Comparison of ENCODE assay signal across 8 mouse cellular contexts in the genomic region with DNA sequence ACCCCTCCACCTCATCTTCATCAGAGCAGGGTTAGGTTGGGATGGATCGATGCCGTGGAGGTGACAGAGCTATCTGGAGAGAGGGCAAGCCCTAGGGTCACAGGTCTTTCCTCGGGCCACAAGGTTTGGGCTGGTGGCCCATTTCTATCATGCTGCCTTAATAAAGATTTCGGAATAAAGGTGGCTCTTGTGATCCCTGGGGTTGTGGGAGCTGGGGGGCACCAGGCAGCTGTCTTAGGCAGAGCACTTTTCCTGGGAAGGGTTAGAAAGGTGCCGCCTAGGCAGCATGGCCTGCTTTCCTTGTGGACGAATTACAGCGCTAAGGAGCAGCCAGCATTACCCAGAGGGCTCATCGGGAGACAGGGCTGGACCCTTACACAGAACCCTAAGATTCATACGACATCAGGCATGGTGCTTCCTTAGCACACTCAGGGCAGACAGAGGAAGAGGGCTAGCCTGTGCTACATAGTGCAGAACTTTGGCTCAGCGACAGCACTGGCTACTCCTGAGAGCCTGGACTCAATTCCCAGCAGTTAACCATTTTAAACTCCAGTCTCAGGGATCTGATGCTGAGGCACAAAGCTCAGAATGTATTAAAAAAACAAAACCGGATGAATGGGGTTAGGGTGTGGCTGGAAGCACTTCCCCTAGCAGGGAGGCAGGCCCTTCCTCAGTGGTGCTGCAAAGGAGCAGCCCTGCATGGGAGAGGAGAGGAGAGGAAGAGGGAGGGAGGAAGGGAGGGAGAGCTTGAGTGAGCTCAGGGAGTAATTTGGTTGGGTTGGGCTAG. TPM values are rescaled to one million over a fixed set of nuclear protein-coding genes. Genes with fewer than 3 reads are reported as not detected.
A peak's percentile ranks its signal among the peaks of the same experiment; 100 is the strongest.
DNase-seq lines count a peak whose midpoint lies in the region; ATAC-seq and TF ChIP-seq lines count a peak whose summit lies in the region.

No protein-coding gene starts in this region.

- H3K4me2 ChIP-seq in hindbrain, embryonic 15.5 days = no peak overlapping the region
- no peak overlapping the region for H3K4me2 ChIP-seq in midbrain, embryonic 14.5 days (ENCODE audit: low read length)

- 82% methylated on average over 11 of the region's 11 CpGs for WGBS in hindbrain, embryonic 15.5 days
- 80% methylated on average over 11 of the region's 11 CpGs for WGBS in hindbrain, embryonic 10.5 days
- 72% methylated on average over 11 of the region's 11 CpGs for WGBS in small intestine, adult 2 months
- 83% methylated on average over 11 of the region's 11 CpGs for WGBS in midbrain, embryonic 14.5 days

- peaks cover 44% of the 10 kb centered on the region for H3K36me3 ChIP-seq in hindbrain, embryonic 15.5 days
- peaks cover 83% of the 10 kb centered on the region for H3K36me3 ChIP-seq in hindbrain, embryonic 10.5 days
- H3K36me3 ChIP-seq in small intestine, adult 2 months (ENCODE audit: control insufficient read depth, insufficient read depth, low read length) = peaks cover 27% of the 10 kb centered on the region
- H3K36me3 ChIP-seq in midbrain, embryonic 14.5 days (ENCODE audit: control insufficient read depth, insufficient read depth, low read length) = peaks cover 49% of the 10 kb centered on the region

- H3K4me1 ChIP-seq in hindbrain, embryonic 15.5 days (replicated peaks) = peaks cover 34% of the 10 kb centered on the region
- H3K4me1 ChIP-seq in hindbrain, embryonic 10.5 days (replicated peaks) = peaks cover 33% of the 10 kb centered on the region
- peaks cover 14% of the 10 kb centered on the region for H3K4me1 ChIP-seq in brown adipose tissue, adult 24 weeks (ENCODE audit: control insufficient read depth, insufficient read depth, insufficient read length, low read length)
- H3K4me1 ChIP-seq in small intestine, adult 2 months (ENCODE audit: control insufficient read depth, insufficient read depth, insufficient read length, low read length) = peaks cover 7% of the 10 kb centered on the region; the same call in 1 of the 2 replicates
- peaks cover 26% of the 10 kb centered on the region for H3K4me1 ChIP-seq in midbrain, embryonic 14.5 days (ENCODE audit: control insufficient read depth, insufficient read depth, low read length)

- peak overlapping the region; percentile 11; the same call in 1 of the 2 replicates for H3K27ac ChIP-seq in hindbrain, embryonic 15.5 days (replicated peaks)
- H3K27ac ChIP-seq in hindbrain, embryonic 10.5 days = no peak overlapping the region
- H3K27ac ChIP-seq in brown adipose tissue, adult 24 weeks (replicated peaks; ENCODE audit: low read depth, low read length) = peak overlapping the region; percentile 85
- H3K27ac ChIP-seq in small intestine, adult 2 months (ENCODE audit: insufficient read depth, low read depth, low read length) = 0 out of 2 replicates have a peak overlapping the region, but pooled peaks have one; percentile 29
- H3K27ac ChIP-seq in midbrain, embryonic 14.5 days (replicated peaks; ENCODE audit: low read depth, low read length) = no peak overlapping the region

- H3K9ac ChIP-seq in hindbrain, embryonic 15.5 days = no peak overlapping the region
- H3K9ac ChIP-seq in midbrain, embryonic 14.5 days (replicated peaks; ENCODE audit: low read length) = no peak overlapping the region

- no peaks in the 10 kb centered on the region for H3K9me3 ChIP-seq in hindbrain, embryonic 15.5 days
- H3K9me3 ChIP-seq in hindbrain, embryonic 10.5 days = no peaks in the 10 kb centered on the region
- no peaks in the 10 kb centered on the region for H3K9me3 ChIP-seq in midbrain, embryonic 14.5 days (ENCODE audit: control insufficient read depth, low read length)

- DNase-seq in hindbrain, embryonic 10.5 days (ENCODE audit: low spot score) = no peak
- peak; percentile 38 for DNase-seq in kidney, postnatal 10 days
- DNase-seq in embryo, embryonic 11 days = no peak
- no peak for DNase-seq in frontal cortex, postnatal 36 days (ENCODE audit: low spot score in 2 of 2)
- no peak for DNase-seq in midbrain, embryonic 14.5 days

- ATAC-seq in hindbrain, embryonic 15.5 days (ENCODE audit: low FRiP score, low read depth) = no peak
- no peak for ATAC-seq in midbrain, embryonic 14.5 days (ENCODE audit: low FRiP score, low TSS enrichment)

- H3K27me3 ChIP-seq in hindbrain, embryonic 15.5 days = no peaks in the 10 kb centered on the region
- no peaks in the 10 kb centered on the region for H3K27me3 ChIP-seq in hindbrain, embryonic 10.5 days (ENCODE audit: insufficient read depth, poor library complexity, severe bottlenecking)
- no peaks in the 10 kb centered on the region for H3K27me3 ChIP-seq in small intestine, adult 2 months (ENCODE audit: control insufficient read depth, insufficient read depth, low read length)
- H3K27me3 ChIP-seq in midbrain, embryonic 14.5 days (ENCODE audit: control insufficient read depth, insufficient read depth, low read length) = no peaks in the 10 kb centered on the region

- no peak overlapping the region for H3K4me3 ChIP-seq in hindbrain, embryonic 15.5 days
- H3K4me3 ChIP-seq in hindbrain, embryonic 10.5 days = no peak overlapping the region
- no peak overlapping the region for H3K4me3 ChIP-seq in brown adipose tissue, adult 24 weeks (ENCODE audit: insufficient read depth, low read depth, low read length)
- no peak overlapping the region for H3K4me3 ChIP-seq in small intestine, adult 2 months (ENCODE audit: low read depth, low read length)
- H3K4me3 ChIP-seq in midbrain, embryonic 14.5 days (replicated peaks; ENCODE audit: low read depth, low read length) = no peak overlapping the region

- no peak for TF ChIP-seq POLR2A in small intestine, adult 2 months (IDR thresholded peaks at IDR 0.05; ENCODE audit: low read depth, low read length)

- no peak for TF ChIP-seq CTCF in small intestine, adult 2 months (IDR thresholded peaks at IDR 0.05; ENCODE audit: extremely low read depth, insufficient read length, insufficient replicate concordance, low read depth, low read length)

RNA-seq across cellular contexts. Expression of a gene that starts 11.6 kb away (rescaled TPM):
- 33.9 and 37.5 TPM in 2 replicates for polyA plus RNA-seq in hindbrain, embryonic 15.5 days (2015; fragmentation: Nextera tagmentation; extraction: Ambion mirVana)
- polyA plus RNA-seq in hindbrain, embryonic 10.5 days (2016; fragmentation: Nextera tagmentation; extraction: Ambion mirVana) = 39.0 and 40.6 TPM in 2 replicates
- polyA plus RNA-seq in brown adipose tissue, adult 24 weeks (2012; ENCODE audit: insufficient read depth, insufficient read length, missing spikeins) = 8.6 and 11.0 TPM in 2 replicates
- polyA plus RNA-seq in small intestine, adult 2 months (2012; rRNA removed) = 3.3 and 3.5 TPM in 2 replicates
- 32.0 and 33.2 TPM in 2 replicates for polyA plus RNA-seq in midbrain, embryonic 14.5 days (2014; fragmentation: Nextera tagmentation; extraction: Ambion mirVana)

RNA-seq across cellular contexts. Expression of a gene that starts 11.7 kb away (rescaled TPM):
- 41.2 and 43.9 TPM in 2 replicates for polyA plus RNA-seq in hindbrain, embryonic 15.5 days (2015; fragmentation: Nextera tagmentation; extraction: Ambion mirVana)
- polyA plus RNA-seq in hindbrain, embryonic 10.5 days (2016; fragmentation: Nextera tagmentation; extraction: Ambion mirVana) = 41.2 and 45.9 TPM in 2 replicates
- polyA plus RNA-seq in brown adipose tissue, adult 24 weeks (2012; ENCODE audit: insufficient read depth, insufficient read length, missing spikeins) = 10.7 and 18.0 TPM in 2 replicates
- 7.3 and 11.3 TPM in 2 replicates for polyA plus RNA-seq in small intestine, adult 2 months (2012; rRNA removed)
- 48.1 and 49.5 TPM in 2 replicates for polyA plus RNA-seq in midbrain, embryonic 14.5 days (2014; fragmentation: Nextera tagmentation; extraction: Ambion mirVana)

RNA-seq across cellular contexts. Expression of a gene that starts 11.7 kb away (rescaled TPM):
- polyA plus RNA-seq in hindbrain, embryonic 15.5 days (2015; fragmentation: Nextera tagmentation; extraction: Ambion mirVana) = 2.0 and 2.5 TPM in 2 replicates
- 1.9 and 2.1 TPM in 2 replicates for polyA plus RNA-seq in hindbrain, embryonic 10.5 days (2016; fragmentation: Nextera tagmentation; extraction: Ambion mirVana)
- 1.2 and 5.0 TPM in 2 replicates for polyA plus RNA-seq in brown adipose tissue, adult 24 weeks (2012; ENCODE audit: insufficient read depth, insufficient read length, missing spikeins)
- 0.88 and 1.7 TPM in 2 replicates for polyA plus RNA-seq in small intestine, adult 2 months (2012; rRNA removed)
- polyA plus RNA-seq in midbrain, embryonic 14.5 days (2014; fragmentation: Nextera tagmentation; extraction: Ambion mirVana) = 3.1 and 3.2 TPM in 2 replicates

RNA-seq across cellular contexts. Expression of a gene that starts 30.8 kb away (rescaled TPM):
- polyA plus RNA-seq in hindbrain, embryonic 15.5 days (2015; fragmentation: Nextera tagmentation; extraction: Ambion mirVana) = 6.3 and 8.2 TPM in 2 replicates
- 6.7 and 8.4 TPM in 2 replicates for polyA plus RNA-seq in hindbrain, embryonic 10.5 days (2016; fragmentation: Nextera tagmentation; extraction: Ambion mirVana)
- 2.1 and 3.3 TPM in 2 replicates for polyA plus RNA-seq in brown adipose tissue, adult 24 weeks (2012; ENCODE audit: insufficient read depth, insufficient read length, missing spikeins)
- 2.3 and 4.6 TPM in 2 replicates for polyA plus RNA-seq in small intestine, adult 2 months (2012; rRNA removed)
- polyA plus RNA-seq in midbrain, embryonic 14.5 days (2014; fragmentation: Nextera tagmentation; extraction: Ambion mirVana) = 7.5 and 7.6 TPM in 2 replicates

Comparison
In these comparisons a context has a peak if more than half of its experiments do, and no peak if none do; other contexts are left out.
1. H3K27ac ChIP-seq: peak in hindbrain, embryonic 15.5 days (single experiment), brown adipose tissue, adult 24 weeks (single experiment) and small intestine, adult 2 months (single experiment); none in hindbrain, embryonic 10.5 days (single experiment) and midbrain, embryonic 14.5 days (single experiment).